Mouse (Mus musculus) midbrain, embryonic 16.5 days (tissue): ENCODE results near the gene Erbb4. TPM values are rescaled to one million over a fixed set of nuclear protein-coding genes. Genes with fewer than 3 reads are reported as not detected.

Experiments used
- ATAC-seq: fragments of 200-750 bp; cut with Nextera tagmentation; 2 replicates; pipeline ENCODE4 v1.8.0; 2017; ENCODE audit warnings: moderate TSS enrichment
- H3K27ac ChIP-seq: fragments of 300-500 bp; sonication (generic); 2 replicates; pipeline ENCODE4 v1.5.1; 2014; ENCODE audit warnings: mild to moderate bottlenecking, low read length, mixed read lengths
- H3K27me3 ChIP-seq: fragments of 300-500 bp; sonication (generic); 2 replicates; pipeline ENCODE4 v1.6.1; 2014; ENCODE audit warnings: low read depth, low read length, mixed read lengths; ENCODE audit not compliant: control insufficient read depth, insufficient read depth
- H3K36me3 ChIP-seq: fragments of 300-500 bp; sonication (generic); 2 replicates; pipeline ENCODE4 v1.6.1; 2014; ENCODE audit warnings: mild to moderate bottlenecking, low read length, moderate library complexity, mixed read lengths; ENCODE audit not compliant: control insufficient read depth, insufficient read depth
- H3K4me1 ChIP-seq: fragments of 300-500 bp; sonication (generic); 2 replicates; pipeline ENCODE4 v1.6.1; 2014; ENCODE audit warnings: mild to moderate bottlenecking, low read length, mixed read lengths; ENCODE audit not compliant: control insufficient read depth, insufficient read depth
- H3K4me2 ChIP-seq: fragments of 300-500 bp; sonication (generic); 2 replicates; pipeline ENCODE4 v1.6.1; 2014; ENCODE audit warnings: mild to moderate bottlenecking, low read length, mixed read lengths
- H3K4me3 ChIP-seq: fragments of 300-500 bp; sonication (generic); 2 replicates; pipeline ENCODE4 v1.5.1; 2014; ENCODE audit warnings: low read depth, mild to moderate bottlenecking, low read length, moderate library complexity, mixed read lengths
- H3K9ac ChIP-seq: fragments of 300-500 bp; sonication (generic); 2 replicates; pipeline ENCODE4 v1.6.1; 2014; ENCODE audit warnings: low read depth, low read length, mixed read lengths
- H3K9me3 ChIP-seq: fragments of 300-500 bp; sonication (generic); replicated peaks from 2 replicates; pipeline ENCODE4 v1.6.1; 2014; ENCODE audit warnings: mild to moderate bottlenecking, low read length, mixed read lengths; ENCODE audit not compliant: control insufficient read depth, poor library complexity, severe bottlenecking
- WGBS: fragments of 180-500 bp; shearing (Covaris S2); extraction: QIAGEN DNeasy Blood & Tissue Kit; methylation state at CpG from one replicate; pipeline ENCODE4 v1.1.7; 2014; 5-methylcytosine and 5-hydroxymethylcytosine counted together
- polyA plus RNA-seq: library from polyadenylated mRNA; unstranded; fragments of >200 nt; fragmentation: Nextera tagmentation; extraction: Ambion mirVana; gene quantifications from 2 replicates; pipeline ENCODE4 v1.2.1, GENCODE M21; 2015

Gene Erbb4
- polyA plus RNA-seq, 1 experiment from 2014 or later: 10.5 TPM

- 89% methylated on average over 2 of the region's 2 CpGs for WGBS
- no peak for ATAC-seq
- H3K36me3 ChIP-seq: no peaks in the 10 kb centered on the region
Observed at GRCm38 (mm10) chr1:68134450-68134849, 973.4 kb downstream of the Erbb4 start.

GRCm38 (mm10) chr1:68123541-68123940 is 984.3 kb downstream of the Erbb4 start:
- no peaks in the 10 kb centered on the region for H3K4me1 ChIP-seq
- no peaks in the 10 kb centered on the region for H3K27me3 ChIP-seq
- H3K4me2 ChIP-seq: no peak overlapping the region
- H3K4me3 ChIP-seq: no peak overlapping the region
- no peaks in the 10 kb centered on the region for H3K9me3 ChIP-seq
- no peak for ATAC-seq
- 91% methylated on average over 2 of the region's 2 CpGs for WGBS
- no peak overlapping the region for H3K27ac ChIP-seq
- no peaks in the 10 kb centered on the region for H3K36me3 ChIP-seq
- no peak overlapping the region for H3K9ac ChIP-seq

More at GRCm38 (mm10) chr1:68134450-68134849, 973.4 kb downstream of the Erbb4 start:
- no peak overlapping the region for H3K9ac ChIP-seq
- no peaks in the 10 kb centered on the region for H3K4me1 ChIP-seq
- H3K4me3 ChIP-seq: no peak overlapping the region
- H3K9me3 ChIP-seq: no peaks in the 10 kb centered on the region
- H3K27me3 ChIP-seq: no peaks in the 10 kb centered on the region
- H3K27ac ChIP-seq: no peak overlapping the region
- no peak overlapping the region for H3K4me2 ChIP-seq

GRCm38 (mm10) chr1:68120364-68120763 is 987.5 kb downstream of the Erbb4 start:
- Histone ChIP-seq H3K4me2 (no peak overlapping the region), H3K36me3 (no peaks in the 10 kb centered on the region), H3K4me1 (no peaks in the 10 kb centered on the region), H3K27ac (no peak overlapping the region), H3K4me3 (no peak overlapping the region), H3K27me3 (no peaks in the 10 kb centered on the region), H3K9ac (peak overlapping the region; percentile 12; the same call in 1 of the 2 replicates), H3K9me3 (no peaks in the 10 kb centered on the region)
- no peak for ATAC-seq
- 31% methylated on average over 7 of the region's 7 CpGs for WGBS

DNA sequence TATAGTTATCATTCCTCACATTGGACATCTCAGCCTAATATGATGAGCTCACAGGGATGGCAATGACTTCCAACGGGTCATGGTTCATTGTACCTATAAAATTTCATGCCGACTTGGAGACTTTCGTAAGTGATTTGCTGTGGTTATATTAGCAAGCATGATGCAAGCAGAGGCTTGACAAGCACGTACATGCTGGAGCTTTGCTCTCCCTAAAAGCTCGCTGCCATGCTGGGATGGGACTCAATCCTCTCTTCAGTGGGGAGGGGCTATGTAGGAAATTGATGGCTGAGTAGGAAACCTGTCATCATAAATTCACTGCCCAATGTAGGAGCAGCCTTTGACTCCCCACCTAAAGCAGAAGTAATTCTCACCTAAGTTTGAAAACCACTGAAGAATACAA is 992.1 kb downstream of the Erbb4 start:
- H3K4me2 ChIP-seq: no peak overlapping the region
- no peak overlapping the region for H3K4me3 ChIP-seq
- no peaks in the 10 kb centered on the region for H3K9me3 ChIP-seq
- H3K36me3 ChIP-seq: no peaks in the 10 kb centered on the region
- no peak overlapping the region for H3K27ac ChIP-seq
- no peak overlapping the region for H3K9ac ChIP-seq
- H3K27me3 ChIP-seq: no peaks in the 10 kb centered on the region
- 84% methylated on average over 5 of the region's 5 CpGs for WGBS
- H3K4me1 ChIP-seq: no peaks in the 10 kb centered on the region
- ATAC-seq: no peak

DNA sequence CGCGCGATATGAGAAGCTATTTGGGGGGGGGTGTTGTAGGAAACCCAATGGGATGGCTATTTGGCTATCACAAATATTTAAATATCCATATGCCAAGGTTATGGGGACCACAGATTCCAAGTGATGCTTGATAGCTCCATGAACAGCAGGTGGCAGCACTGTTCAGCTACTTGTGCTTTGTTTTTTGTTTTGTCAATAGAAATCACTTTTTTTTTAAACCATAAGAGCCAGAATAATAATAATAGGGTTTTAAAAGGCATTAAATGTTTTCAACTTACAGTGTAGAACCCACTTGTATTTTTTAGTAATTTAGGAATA is 1001.4 kb downstream of the Erbb4 start:
- no peaks in the 10 kb centered on the region for H3K9me3 ChIP-seq
- no peaks in the 10 kb centered on the region for H3K36me3 ChIP-seq
- H3K4me3 ChIP-seq: no peak overlapping the region
- H3K27me3 ChIP-seq: no peaks in the 10 kb centered on the region
- WGBS: 75% methylated on average over 3 of the region's 3 CpGs
- no peak overlapping the region for H3K9ac ChIP-seq
- H3K4me1 ChIP-seq: no peaks in the 10 kb centered on the region
- no peak overlapping the region for H3K4me2 ChIP-seq
- H3K27ac ChIP-seq: no peak overlapping the region
- ATAC-seq: no peak

GRCm38 (mm10) chr1:68105834-68106542 is 1001.9 kb downstream of the Erbb4 start:
- Histone ChIP-seq H3K4me2 (no peak overlapping the region), H3K36me3 (no peaks in the 10 kb centered on the region), H3K4me1 (no peaks in the 10 kb centered on the region), H3K27ac (no peak overlapping the region), H3K27me3 (no peaks in the 10 kb centered on the region), H3K9ac (no peak overlapping the region), H3K4me3 (no peak overlapping the region), H3K9me3 (no peaks in the 10 kb centered on the region)
- no peak for ATAC-seq
- 63% methylated on average over 7 of the region's 7 CpGs for WGBS

- no peak overlapping the region for H3K4me2 ChIP-seq
- no peaks in the 10 kb centered on the region for H3K4me1 ChIP-seq
- H3K27me3 ChIP-seq: no peaks in the 10 kb centered on the region
- no peak for ATAC-seq
- H3K9me3 ChIP-seq: no peaks in the 10 kb centered on the region
- no peak overlapping the region for H3K4me3 ChIP-seq
- no peak overlapping the region for H3K9ac ChIP-seq
- no peak overlapping the region for H3K27ac ChIP-seq
- 39% methylated on average over 1 of the region's 1 CpGs for WGBS
- H3K36me3 ChIP-seq: no peaks in the 10 kb centered on the region
Observed at GRCm38 (mm10) chr1:68089623-68090022, 1018.2 kb downstream of the Erbb4 start.

- Histone ChIP-seq H3K4me2 (no peak overlapping the region), H3K27me3 (no peaks in the 10 kb centered on the region), H3K9me3 (no peaks in the 10 kb centered on the region), H3K4me1 (no peaks in the 10 kb centered on the region), H3K36me3 (no peaks in the 10 kb centered on the region), H3K27ac (no peak overlapping the region), H3K9ac (no peak overlapping the region), H3K4me3 (no peak overlapping the region)
- WGBS: 69% methylated on average over 4 of the region's 4 CpGs
- ATAC-seq: no peak
Observed at GRCm38 (mm10) chr1:68056494-68056893, 1051.4 kb downstream of the Erbb4 start.

DNA sequence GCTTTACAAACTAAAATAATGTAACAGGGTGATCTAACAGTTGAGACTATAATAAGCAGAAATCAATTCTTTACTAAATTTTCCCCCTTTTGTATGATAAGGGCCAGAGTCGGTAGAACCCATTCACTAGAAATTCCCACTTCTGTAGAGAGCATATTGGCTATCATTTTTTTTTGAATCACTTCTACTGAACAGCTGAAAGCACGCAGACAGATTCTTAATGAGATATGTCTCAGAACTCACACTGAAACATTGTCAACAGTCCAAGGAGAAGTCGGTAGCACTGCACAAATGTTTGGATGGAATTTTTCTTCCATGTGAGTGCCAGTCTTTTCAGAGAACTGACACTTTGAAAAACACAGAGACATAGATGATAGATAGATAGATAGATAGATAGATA is 1053.1 kb downstream of the Erbb4 start:
- Histone ChIP-seq H3K27me3 (no peaks in the 10 kb centered on the region), H3K9me3 (no peaks in the 10 kb centered on the region), H3K4me3 (no peak overlapping the region), H3K27ac (no peak overlapping the region), H3K4me2 (no peak overlapping the region), H3K4me1 (peaks cover 2% of the 10 kb centered on the region; the same call in 1 of the 2 replicates), H3K9ac (no peak overlapping the region), H3K36me3 (no peaks in the 10 kb centered on the region)
- 72% methylated on average over 3 of the region's 3 CpGs for WGBS
- ATAC-seq: no peak
